Mouse (Mus musculus) limb, embryonic 14.5 days (tissue): Measurements from ENCODE around the gene Tubb5. TPM values are rescaled to one million over a fixed set of nuclear protein-coding genes. Genes with fewer than 3 reads are reported as not detected.

Experiments
- ATAC-seq: fragments of 200-750 bp; cut with Nextera tagmentation; 2 replicates; pipeline ENCODE4 v1.8.0; 2017; ENCODE audit warnings: low read depth, moderate number of reproducible peaks, moderate TSS enrichment; ENCODE audit not compliant: low FRiP score
- DNase-seq: peaks from one replicate; pipeline ENCODE4 v3.0.0-alpha.2; 2015; ENCODE audit warnings: low spot score
- H3K27ac ChIP-seq: fragments of 300-500 bp; sonication (generic); replicated peaks from 2 replicates; pipeline ENCODE4 v1.5.1; 2014; ENCODE audit warnings: low read depth, mild to moderate bottlenecking, low read length, moderate library complexity, mixed read lengths
- H3K27me3 ChIP-seq: fragments of 300-500 bp; sonication (generic); 2 replicates; pipeline ENCODE4 v1.6.1; 2014; ENCODE audit warnings: low read length, mixed read lengths; ENCODE audit not compliant: control insufficient read depth, insufficient read depth
- H3K36me3 ChIP-seq: fragments of 300-500 bp; sonication (generic); 2 replicates; pipeline ENCODE4 v1.6.1; 2014; ENCODE audit warnings: mild to moderate bottlenecking, low read length, moderate library complexity, mixed read lengths; ENCODE audit not compliant: control insufficient read depth, insufficient read depth
- H3K4me1 ChIP-seq: fragments of 300-500 bp; sonication (generic); 2 replicates; pipeline ENCODE4 v1.6.1; 2014; ENCODE audit warnings: antibody characterized with exemption, low read length, mixed read lengths; ENCODE audit not compliant: control insufficient read depth, insufficient read depth
- H3K4me2 ChIP-seq: fragments of 300-500 bp; sonication (generic); replicated peaks from 2 replicates; pipeline ENCODE4 v1.6.1; 2014; ENCODE audit warnings: low read depth, mild to moderate bottlenecking, low read length, moderate library complexity; ENCODE audit not compliant: severe bottlenecking
- H3K4me3 ChIP-seq: fragments of 300-500 bp; sonication (generic); replicated peaks from 2 replicates; pipeline ENCODE4 v1.5.1; 2014; ENCODE audit warnings: low read length
- H3K9ac ChIP-seq: fragments of 300-500 bp; sonication (generic); 2 replicates; pipeline ENCODE4 v1.6.1; 2014; ENCODE audit warnings: mild to moderate bottlenecking, low read depth, low read length, moderate library complexity; ENCODE audit not compliant: severe bottlenecking
- H3K9me3 ChIP-seq: fragments of 300-500 bp; sonication (generic); 2 replicates; pipeline ENCODE4 v1.6.1; 2016; ENCODE audit warnings: low read length; ENCODE audit not compliant: control insufficient read depth
- POLR2A ChIP-seq: fragments of 200-500 bp; IDR thresholded peaks from 2 replicates; pipeline ENCODE4 v1.8.0; 2012; ENCODE audit warnings: inconsistent platforms, mild to moderate bottlenecking, moderate library complexity, borderline replicate concordance; ENCODE audit not compliant: insufficient read depth, insufficient read length; ENCODE audit errors: extremely low read depth
- WGBS: fragments of 180-500 bp; shearing (Covaris S2); extraction: QIAGEN DNeasy Blood & Tissue Kit; methylation state at CpG from one replicate; pipeline ENCODE4 v1.1.7; 2014; 5-methylcytosine and 5-hydroxymethylcytosine counted together
- polyA plus RNA-seq, 2 experiments: library from polyadenylated mRNA; depleted of rRNA in 1 of 2; stranded (reverse) in 1 of 2; unstranded in 1 of 2; fragments of >200 nt; fragmentation: Nextera tagmentation in 1 of 2; extraction: Ambion mirVana in 1 of 2; gene quantifications; 2 replicates each; pipeline versions ENCODE4 v1.2.1 to v1.2.3; 2012 to 2014

Gene Tubb5
- polyA plus RNA-seq (2012; rRNA removed) (1,341 and 1,699 TPM in 2 replicates), polyA plus RNA-seq (2014; fragmentation: Nextera tagmentation; extraction: Ambion mirVana) (808 and 880 TPM in 2 replicates)

GRCm38 (mm10) chr17:35838122-35838544 lies at the start of gene Tubb5:
Tubb5 (minus strand) TSS chr17:35838306.
- no peaks in the 10 kb centered on the region for H3K9me3 ChIP-seq
- TF ChIP-seq POLR2A: peak; percentile 97; the same call in 1 of the 2 replicates
- H3K9ac ChIP-seq: peak within 1 kb of the TSS; percentile 92
- peak; percentile 99 for DNase-seq
- H3K36me3 ChIP-seq: peaks cover 38% of the 10 kb centered on the region
- H3K27me3 ChIP-seq: no peaks in the 10 kb centered on the region
- peak within 1 kb of the TSS; percentile 92 for H3K27ac ChIP-seq
- peak within 1 kb of the TSS; percentile 74 for H3K4me2 ChIP-seq
- peaks cover 33% of the 10 kb centered on the region for H3K4me1 ChIP-seq
- H3K4me3 ChIP-seq: peak within 1 kb of the TSS; percentile 52
- peak; percentile 78 for ATAC-seq
- WGBS: 1% methylated on average over 29 of the region's 29 CpGs

GRCm38 (mm10) chr17:35887725-35888124 lies 49.6 kb upstream of the Tubb5 start:
- no peak for TF ChIP-seq POLR2A
- 81% methylated on average over 15 of the region's 17 CpGs for WGBS
- no peaks in the 10 kb centered on the region for H3K4me1 ChIP-seq
- H3K36me3 ChIP-seq: peaks cover 88% of the 10 kb centered on the region
- H3K9me3 ChIP-seq: no peaks in the 10 kb centered on the region
- no peak overlapping the region for H3K27ac ChIP-seq
- no peak overlapping the region for H3K4me2 ChIP-seq
- no peak overlapping the region for H3K9ac ChIP-seq
- no peak overlapping the region for H3K4me3 ChIP-seq
- H3K27me3 ChIP-seq: no peaks in the 10 kb centered on the region
- DNase-seq (no peak), ATAC-seq (no peak)

- Histone ChIP-seq H3K4me3 (no peak overlapping the region), H3K27ac (no peak overlapping the region), H3K9me3 (no peaks in the 10 kb centered on the region), H3K4me1 (peaks cover 4% of the 10 kb centered on the region), H3K4me2 (no peak overlapping the region), H3K36me3 (peaks cover 70% of the 10 kb centered on the region), H3K27me3 (no peaks in the 10 kb centered on the region), H3K9ac (no peak overlapping the region)
- ATAC-seq: no peak
- TF ChIP-seq POLR2A: no peak
- no peak for DNase-seq
- 95% methylated on average over 14 of the region's 14 CpGs for WGBS
These were observed 45.7 kb upstream of the Tubb5 start for GRCm38 (mm10) chr17:35883777-35884176.

GRCm38 (mm10) chr17:35882924-35883323 lies 44.8 kb upstream of the Tubb5 start:
- Histone ChIP-seq H3K27me3 (no peaks in the 10 kb centered on the region), H3K27ac (no peak overlapping the region), H3K4me1 (peaks cover 4% of the 10 kb centered on the region), H3K9ac (no peak overlapping the region), H3K4me3 (no peak overlapping the region), H3K36me3 (peaks cover 62% of the 10 kb centered on the region), H3K4me2 (no peak overlapping the region), H3K9me3 (no peaks in the 10 kb centered on the region)
- TF ChIP-seq POLR2A: no peak
- ATAC-seq: no peak
- no peak for DNase-seq
- 92% methylated on average over 17 of the region's 17 CpGs for WGBS

GRCm38 (mm10) chr17:35879245-35880057 lies 41.3 kb upstream of the Tubb5 start, which contains the start of gene Dhx16:
Dhx16 (plus strand) TSS chr17:35879819.
- Histone ChIP-seq H3K4me3 (peak within 1 kb of the TSS; percentile 93), H3K4me2 (peak within 1 kb of the TSS; percentile 79), H3K27ac (peak within 1 kb of the TSS; percentile 43; the same call in 1 of the 2 replicates), H3K9ac (peak within 1 kb of the TSS; percentile 77), H3K36me3 (peaks cover 56% of the 10 kb centered on the region), H3K27me3 (no peaks in the 10 kb centered on the region), H3K9me3 (no peaks in the 10 kb centered on the region), H3K4me1 (peaks cover 4% of the 10 kb centered on the region)
- ATAC-seq: peak; percentile 93
- TF ChIP-seq POLR2A: no peak
- WGBS: 10% methylated on average over 35 of the region's 66 CpGs
- DNase-seq: peak; percentile 96
